Mouse (Mus musculus): ENCODE measurements around the gene Cdc5l. TPM values are rescaled to one million over a fixed set of nuclear protein-coding genes. Genes with fewer than 3 reads are reported as not detected.
"Not testable (repeated sequence)": the region's sequence is repeated elsewhere in the genome, so short reads cannot be mapped to it uniquely, and the experiment has no call there.

Cdc5l gene
- polyA plus RNA-seq, 1 experiment = 137 TPM

DNA sequence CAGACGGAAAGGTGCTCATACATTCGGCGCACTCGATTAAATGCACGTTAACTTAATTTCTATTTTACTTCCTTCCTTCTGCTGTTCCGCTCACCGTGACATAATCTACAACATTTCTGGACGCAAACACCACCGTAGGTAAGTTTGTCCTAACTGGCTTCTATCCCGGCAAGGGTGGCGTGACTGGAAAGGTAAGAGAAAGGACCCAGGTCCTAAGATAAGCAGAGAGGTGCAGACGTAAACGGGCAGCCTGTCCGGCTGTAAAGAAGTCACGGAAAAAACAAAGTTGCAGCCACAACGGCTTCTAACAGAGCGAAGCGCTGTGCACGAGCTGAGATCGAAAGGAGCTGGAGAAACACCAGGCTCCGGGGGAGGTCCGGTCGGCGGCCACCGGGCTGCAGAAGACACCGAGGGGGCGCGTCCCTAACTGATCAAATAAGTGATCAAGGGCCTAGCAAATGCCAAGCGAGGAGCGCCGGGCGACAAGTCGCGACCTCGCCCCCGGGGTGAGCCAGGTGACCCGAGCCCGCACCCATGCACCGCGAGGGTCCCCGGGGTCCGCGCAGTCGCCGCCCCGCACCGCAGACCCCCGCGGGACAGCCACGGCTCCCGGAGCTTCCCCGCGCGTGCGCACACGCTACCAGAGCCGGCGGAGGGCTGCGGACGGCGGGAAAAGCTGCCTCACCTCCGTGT is 685 bp downstream of the Cdc5l start:
- Histone ChIP-seq H3K27ac (ENCODE audit: insufficient read depth, low read length) (peak overlapping the region; percentile 88), H3K36me3 (ENCODE audit: control insufficient read depth, insufficient read depth, low read length, poor library complexity, severe bottlenecking) (peaks cover 19% of the 10 kb centered on the region), H3K4me3 (ENCODE audit: low read depth, low read length) (peak overlapping the region; percentile 88), H3K27me3 (ENCODE audit: control insufficient read depth, insufficient read depth, low read length, poor library complexity, severe bottlenecking) (no peaks in the 10 kb centered on the region), H3K9me3 (replicated peaks; ENCODE audit: control insufficient read depth, insufficient read depth, low read length, poor library complexity, severe bottlenecking) (no peaks in the 10 kb centered on the region), H3K9ac (ENCODE audit: low read depth, poor library complexity, severe bottlenecking) (peak overlapping the region; percentile 82), H3K4me1 (ENCODE audit: control insufficient read depth, insufficient read depth, low read length) (no peaks in the 10 kb centered on the region)
- TF ChIP-seq POLR2A (IDR thresholded peaks at IDR 0.05; ENCODE audit: insufficient read depth, low read length) (no peak), CTCF (IDR thresholded peaks at IDR 0.05; ENCODE audit: low read depth, low read length) (no peak), EP300 (IDR thresholded peaks at IDR 0.05; ENCODE audit: insufficient read depth, low read depth, low read length) (no peak)

DNA sequence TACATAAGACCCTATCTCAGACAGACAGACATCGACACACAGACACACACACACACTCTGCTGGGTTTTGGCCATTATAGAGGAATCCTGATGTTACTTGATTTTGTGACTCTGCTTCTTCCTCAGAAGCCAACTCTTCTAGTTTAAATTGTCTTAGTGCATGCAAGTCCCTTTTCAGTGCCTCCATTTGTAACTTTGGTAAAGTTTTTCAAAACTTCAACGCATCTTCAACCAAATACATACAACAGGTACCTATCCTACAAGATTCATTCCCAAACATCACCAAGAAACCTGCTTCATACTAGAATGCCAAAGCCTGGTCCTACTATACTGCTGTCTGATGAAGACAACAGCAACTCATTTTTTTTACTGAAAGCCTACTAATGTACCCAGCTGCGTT is 1.5 kb downstream of the Cdc5l start:
- no peaks in the 10 kb centered on the region for H3K27me3 ChIP-seq (ENCODE audit: control insufficient read depth, insufficient read depth, low read length, poor library complexity, severe bottlenecking)
- no peak overlapping the region for H3K4me3 ChIP-seq (ENCODE audit: low read depth, low read length)
- no peak overlapping the region for H3K27ac ChIP-seq (ENCODE audit: insufficient read depth, low read length)
- no peaks in the 10 kb centered on the region for H3K9me3 ChIP-seq (replicated peaks; ENCODE audit: control insufficient read depth, insufficient read depth, low read length, poor library complexity, severe bottlenecking)
- peak overlapping the region; percentile 82 for H3K9ac ChIP-seq (ENCODE audit: low read depth, poor library complexity, severe bottlenecking)
- H3K36me3 ChIP-seq (ENCODE audit: control insufficient read depth, insufficient read depth, low read length, poor library complexity, severe bottlenecking) = peaks cover 24% of the 10 kb centered on the region
- no peaks in the 10 kb centered on the region for H3K4me1 ChIP-seq (ENCODE audit: control insufficient read depth, insufficient read depth, low read length)
- no peak for TF ChIP-seq EP300 (IDR thresholded peaks at IDR 0.05; ENCODE audit: insufficient read depth, low read depth, low read length)
- TF ChIP-seq POLR2A (IDR thresholded peaks at IDR 0.05; ENCODE audit: insufficient read depth, low read length) = no peak
- no peak for TF ChIP-seq CTCF (IDR thresholded peaks at IDR 0.05; ENCODE audit: low read depth, low read length)

DNA sequence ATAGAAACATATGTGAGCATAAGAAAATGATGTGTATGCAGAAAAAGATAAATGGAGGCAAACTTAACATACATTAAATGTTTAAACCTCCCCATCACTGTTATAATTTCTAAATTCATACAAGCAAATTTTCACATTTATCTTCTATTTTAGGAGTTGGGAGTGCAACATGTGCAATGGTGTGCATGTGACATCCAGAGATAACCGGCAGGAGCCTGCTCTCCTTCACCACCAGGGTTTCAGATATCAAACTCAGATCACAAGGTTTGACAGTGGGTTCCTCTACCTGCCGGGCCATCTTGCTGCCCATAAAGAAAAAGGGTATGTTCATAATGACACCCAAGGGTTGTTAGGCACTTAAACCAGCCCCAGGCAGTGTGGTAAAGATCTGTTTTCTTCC is 16.1 kb downstream of the Cdc5l start:
- H3K9me3 ChIP-seq (replicated peaks; ENCODE audit: control insufficient read depth, insufficient read depth, low read length, poor library complexity, severe bottlenecking) = no peaks in the 10 kb centered on the region
- H3K27me3 ChIP-seq (ENCODE audit: control insufficient read depth, insufficient read depth, low read length, poor library complexity, severe bottlenecking) = no peaks in the 10 kb centered on the region
- no peak for TF ChIP-seq CTCF (IDR thresholded peaks at IDR 0.05; ENCODE audit: low read depth, low read length)
- TF ChIP-seq POLR2A (IDR thresholded peaks at IDR 0.05; ENCODE audit: insufficient read depth, low read length) = no peak
- no peak for TF ChIP-seq EP300 (IDR thresholded peaks at IDR 0.05; ENCODE audit: insufficient read depth, low read depth, low read length)
- H3K27ac ChIP-seq (ENCODE audit: insufficient read depth, low read length) = no peak overlapping the region
- no peak overlapping the region for H3K4me3 ChIP-seq (ENCODE audit: low read depth, low read length)
- H3K9ac ChIP-seq (ENCODE audit: low read depth, poor library complexity, severe bottlenecking) = no peak overlapping the region
- H3K4me1 ChIP-seq (ENCODE audit: control insufficient read depth, insufficient read depth, low read length) = no peaks in the 10 kb centered on the region
- peaks cover 74% of the 10 kb centered on the region for H3K36me3 ChIP-seq (ENCODE audit: control insufficient read depth, insufficient read depth, low read length, poor library complexity, severe bottlenecking)

DNA sequence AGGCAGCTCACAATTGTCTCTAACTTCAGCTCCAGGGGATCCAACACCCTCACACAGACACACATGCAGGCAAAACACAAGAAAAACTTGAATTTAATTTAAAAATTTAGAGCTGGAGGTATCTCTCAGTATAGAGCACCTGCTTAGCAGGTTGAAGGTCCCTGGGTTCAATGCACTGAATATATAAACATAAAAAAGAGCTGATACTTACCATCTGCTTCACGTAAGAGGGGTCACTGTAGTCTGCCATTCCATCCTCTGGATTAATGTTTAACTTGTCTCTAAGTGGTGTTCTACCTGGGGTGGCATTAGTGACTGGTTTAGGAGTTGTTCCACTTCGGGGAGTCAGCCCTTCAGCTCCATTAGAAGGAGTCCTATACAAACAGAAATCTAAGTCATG is 21.9 kb downstream of the Cdc5l start:
- H3K9ac ChIP-seq (ENCODE audit: low read depth, poor library complexity, severe bottlenecking); H3K9me3 ChIP-seq (replicated peaks; ENCODE audit: control insufficient read depth, insufficient read depth, low read length, poor library complexity, severe bottlenecking); H3K27ac ChIP-seq (ENCODE audit: insufficient read depth, low read length); H3K4me3 ChIP-seq (ENCODE audit: low read depth, low read length); H3K4me1 ChIP-seq (ENCODE audit: control insufficient read depth, insufficient read depth, low read length); H3K27me3 ChIP-seq (ENCODE audit: control insufficient read depth, insufficient read depth, low read length, poor library complexity, severe bottlenecking): not testable (repeated sequence)
- H3K36me3 ChIP-seq (ENCODE audit: control insufficient read depth, insufficient read depth, low read length, poor library complexity, severe bottlenecking) = peaks cover 83% of the 10 kb centered on the region

DNA sequence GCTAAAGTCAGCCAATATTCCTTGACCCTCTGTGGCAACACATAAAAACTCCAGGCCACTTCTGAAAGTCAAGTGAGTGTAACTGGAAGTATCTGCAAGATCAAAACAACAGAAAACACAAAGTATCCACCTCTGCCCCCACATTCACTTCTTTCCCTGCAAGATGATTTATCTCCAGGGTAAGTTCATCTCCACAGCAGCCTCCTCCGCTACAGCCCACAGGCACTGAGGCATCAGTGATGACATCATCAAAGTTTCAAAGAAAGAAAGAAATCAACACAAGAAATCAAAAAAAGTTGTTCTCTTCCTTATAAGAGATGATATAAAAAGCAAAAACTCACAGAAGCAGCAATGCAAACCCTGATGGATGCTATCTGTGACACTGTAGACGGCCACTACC is 24.8 kb downstream of the Cdc5l start:
- Histone ChIP-seq H3K27me3 (ENCODE audit: control insufficient read depth, insufficient read depth, low read length, poor library complexity, severe bottlenecking) (no peaks in the 10 kb centered on the region), H3K4me1 (ENCODE audit: control insufficient read depth, insufficient read depth, low read length) (no peaks in the 10 kb centered on the region), H3K9me3 (replicated peaks; ENCODE audit: control insufficient read depth, insufficient read depth, low read length, poor library complexity, severe bottlenecking) (no peaks in the 10 kb centered on the region), H3K36me3 (ENCODE audit: control insufficient read depth, insufficient read depth, low read length, poor library complexity, severe bottlenecking) (peaks cover 78% of the 10 kb centered on the region), H3K27ac (ENCODE audit: insufficient read depth, low read length) (no peak overlapping the region), H3K4me3 (ENCODE audit: low read depth, low read length) (no peak overlapping the region), H3K9ac (ENCODE audit: low read depth, poor library complexity, severe bottlenecking) (no peak overlapping the region)
- TF ChIP-seq EP300 (IDR thresholded peaks at IDR 0.05; ENCODE audit: insufficient read depth, low read depth, low read length) (no peak), CTCF (IDR thresholded peaks at IDR 0.05; ENCODE audit: low read depth, low read length) (no peak)

DNA sequence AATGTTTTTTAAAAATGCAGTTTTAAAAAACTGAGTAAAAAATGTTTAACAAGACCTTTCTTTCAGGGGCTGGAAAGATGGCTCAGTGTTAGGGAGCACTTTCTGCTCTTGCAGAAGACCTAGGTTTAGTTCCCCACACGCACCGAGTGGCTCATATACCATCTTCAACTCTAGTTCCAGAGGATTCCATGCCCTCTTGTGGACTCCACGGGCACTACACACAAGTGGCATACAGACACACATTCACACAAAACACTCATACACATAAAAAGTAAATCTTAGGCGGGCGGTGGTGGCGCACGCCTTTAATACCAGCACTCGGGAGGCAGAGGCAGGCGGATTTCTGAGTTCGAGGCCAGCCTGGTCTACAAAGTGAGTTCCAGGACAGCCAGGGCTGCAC is 27.3 kb downstream of the Cdc5l start:
- H3K9me3 ChIP-seq (replicated peaks; ENCODE audit: control insufficient read depth, insufficient read depth, low read length, poor library complexity, severe bottlenecking) = no peaks in the 10 kb centered on the region
- TF ChIP-seq POLR2A (IDR thresholded peaks at IDR 0.05; ENCODE audit: insufficient read depth, low read length) = no peak
- TF ChIP-seq CTCF (IDR thresholded peaks at IDR 0.05; ENCODE audit: low read depth, low read length) = no peak
- TF ChIP-seq EP300 (IDR thresholded peaks at IDR 0.05; ENCODE audit: insufficient read depth, low read depth, low read length) = no peak
- H3K9ac ChIP-seq (ENCODE audit: low read depth, poor library complexity, severe bottlenecking) = no peak overlapping the region
- peaks cover 78% of the 10 kb centered on the region for H3K36me3 ChIP-seq (ENCODE audit: control insufficient read depth, insufficient read depth, low read length, poor library complexity, severe bottlenecking)
- no peak overlapping the region for H3K4me3 ChIP-seq (ENCODE audit: low read depth, low read length)
- no peaks in the 10 kb centered on the region for H3K4me1 ChIP-seq (ENCODE audit: control insufficient read depth, insufficient read depth, low read length)
- 0 out of 2 replicates have a peak overlapping the region, but pooled peaks have one; percentile 37 for H3K27ac ChIP-seq (ENCODE audit: insufficient read depth, low read length)
- H3K27me3 ChIP-seq (ENCODE audit: control insufficient read depth, insufficient read depth, low read length, poor library complexity, severe bottlenecking) = no peaks in the 10 kb centered on the region
